Mouse (Mus musculus) testis, postnatal 14 days (tissue): ENCODE data around the gene Notum.

Source experiments
- DNase-seq: peaks from one replicate; pipeline ENCODE4 v3.0.0; 2021; ENCODE audit warnings: low spot score

Notum gene

DNA sequence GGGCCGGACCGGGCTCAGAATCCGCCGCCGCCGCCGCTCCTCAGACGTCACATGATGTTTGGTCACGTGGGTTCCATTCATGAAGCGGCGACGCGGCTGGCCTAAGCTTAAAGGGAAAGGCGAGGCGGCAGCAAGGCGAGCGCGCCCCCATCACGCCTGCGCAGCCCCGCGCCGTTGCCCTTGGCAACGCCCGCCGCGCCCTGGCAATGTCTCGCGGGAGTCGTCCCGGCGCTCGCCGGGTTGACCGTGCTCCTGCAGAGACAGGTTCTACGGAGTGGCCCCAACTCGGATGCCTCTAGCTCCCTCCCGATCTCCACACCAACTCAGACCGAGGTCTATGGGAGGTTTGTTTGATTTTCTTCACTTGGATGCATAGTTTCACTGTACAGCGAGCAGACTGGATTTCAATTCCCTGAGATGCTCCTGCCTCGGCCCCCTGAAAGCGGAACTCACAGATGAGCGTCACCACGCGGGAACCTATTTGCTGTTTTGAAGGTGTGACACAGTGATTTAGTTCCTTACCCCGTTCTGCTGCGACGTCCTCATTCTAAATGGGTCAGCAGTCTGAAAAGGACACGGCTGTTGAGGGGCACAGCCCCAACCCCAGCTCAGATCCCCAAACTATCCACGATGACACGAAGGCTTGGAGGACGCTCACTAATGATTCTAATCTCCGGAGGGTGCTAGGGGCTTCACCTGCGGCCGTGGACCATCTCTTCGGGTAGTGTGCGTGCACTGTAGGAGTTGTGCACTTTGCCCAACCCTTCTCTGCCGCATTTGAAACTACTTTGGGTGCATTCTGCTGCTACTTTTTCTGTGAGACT is 27.2 kb downstream of the Notum start, which contains the start of gene Mafg:
Gene Mafg, minus strand, starts transcription at position 81 of the 824 bp plus-strand sequence.
- peak; percentile 93 for DNase-seq

DNA sequence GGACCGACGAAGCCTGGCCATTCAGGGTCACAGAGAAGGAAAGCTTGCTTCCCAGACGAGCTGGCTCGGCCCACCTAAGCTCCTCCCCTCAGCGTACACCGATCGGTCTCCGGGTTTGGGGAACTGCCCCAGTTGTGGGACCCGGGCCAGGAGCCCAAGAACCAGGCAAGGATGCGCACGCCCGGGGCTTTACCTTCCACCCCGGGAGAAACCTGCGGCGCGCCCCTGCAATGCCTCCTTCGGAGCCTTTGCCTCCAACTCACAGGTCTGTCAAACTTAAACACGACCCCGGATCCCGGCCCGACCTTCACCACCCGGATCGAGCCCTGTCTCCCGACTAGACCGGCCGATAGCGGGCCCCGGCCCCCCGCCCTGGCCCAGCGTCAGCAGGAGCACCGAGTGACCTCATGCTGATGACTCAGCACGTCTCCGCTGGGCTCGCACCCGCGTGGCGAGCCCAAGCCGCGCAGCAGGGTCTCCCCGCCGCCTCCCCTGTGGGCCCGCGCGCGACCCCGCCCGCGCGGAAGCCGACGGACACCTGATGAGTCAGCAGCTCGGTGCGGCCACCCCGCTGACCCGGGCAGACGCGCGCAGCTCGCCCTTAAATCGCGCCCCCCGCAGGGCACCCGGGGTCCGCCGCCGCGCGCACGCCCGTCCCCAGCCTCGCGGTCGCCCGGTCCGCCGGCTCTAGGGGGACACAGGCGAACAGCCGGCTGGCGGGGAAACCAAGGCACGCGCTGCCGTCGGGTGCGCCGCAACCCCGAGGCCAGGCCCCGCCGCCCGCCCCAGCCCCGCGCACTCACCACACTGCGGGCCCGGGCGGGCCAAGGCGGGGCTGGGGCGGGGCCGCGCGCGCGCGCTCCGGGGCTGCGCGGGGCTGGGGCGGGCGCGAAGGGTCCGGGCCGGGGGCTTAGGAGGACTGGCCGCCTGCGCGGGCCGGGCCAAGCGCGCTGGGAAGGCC is 28.1 kb downstream of the Notum start:
- DNase-seq, result peak; percentile 75

DNA sequence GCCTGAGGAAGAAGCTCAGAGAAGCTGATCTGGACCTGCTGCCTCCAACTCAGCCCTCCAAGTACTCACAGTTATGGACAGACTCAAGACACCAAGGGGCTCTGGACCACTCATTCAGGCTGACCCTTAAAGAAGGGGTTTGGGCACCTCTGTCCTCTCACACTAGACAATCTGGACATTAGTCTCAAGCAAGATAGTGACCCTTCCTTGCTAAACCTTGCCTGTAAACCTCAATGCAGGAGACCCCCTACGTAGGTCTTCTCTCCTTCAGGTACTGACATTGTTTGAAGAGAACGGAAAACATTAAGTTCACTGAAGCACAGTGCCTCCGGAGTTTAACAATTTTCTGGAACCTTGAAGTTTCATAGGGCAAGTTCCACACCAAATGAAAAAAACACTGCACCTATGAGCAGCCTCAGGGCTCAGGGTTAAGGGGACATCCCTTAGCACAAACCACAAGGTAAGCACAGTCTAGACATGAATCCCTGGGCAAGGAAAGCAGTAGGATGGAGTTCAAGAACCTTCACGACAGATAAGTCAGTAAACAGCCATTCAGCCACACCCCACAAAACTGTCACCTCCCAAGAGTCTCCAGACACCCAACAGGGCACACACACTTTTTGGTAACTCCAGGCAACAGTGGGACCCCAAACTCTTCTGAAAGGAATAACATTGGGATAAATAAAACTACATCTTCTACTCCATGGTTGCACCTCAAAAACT is 29.1 kb downstream of the Notum start:
- DNase-seq, result no peak

DNA sequence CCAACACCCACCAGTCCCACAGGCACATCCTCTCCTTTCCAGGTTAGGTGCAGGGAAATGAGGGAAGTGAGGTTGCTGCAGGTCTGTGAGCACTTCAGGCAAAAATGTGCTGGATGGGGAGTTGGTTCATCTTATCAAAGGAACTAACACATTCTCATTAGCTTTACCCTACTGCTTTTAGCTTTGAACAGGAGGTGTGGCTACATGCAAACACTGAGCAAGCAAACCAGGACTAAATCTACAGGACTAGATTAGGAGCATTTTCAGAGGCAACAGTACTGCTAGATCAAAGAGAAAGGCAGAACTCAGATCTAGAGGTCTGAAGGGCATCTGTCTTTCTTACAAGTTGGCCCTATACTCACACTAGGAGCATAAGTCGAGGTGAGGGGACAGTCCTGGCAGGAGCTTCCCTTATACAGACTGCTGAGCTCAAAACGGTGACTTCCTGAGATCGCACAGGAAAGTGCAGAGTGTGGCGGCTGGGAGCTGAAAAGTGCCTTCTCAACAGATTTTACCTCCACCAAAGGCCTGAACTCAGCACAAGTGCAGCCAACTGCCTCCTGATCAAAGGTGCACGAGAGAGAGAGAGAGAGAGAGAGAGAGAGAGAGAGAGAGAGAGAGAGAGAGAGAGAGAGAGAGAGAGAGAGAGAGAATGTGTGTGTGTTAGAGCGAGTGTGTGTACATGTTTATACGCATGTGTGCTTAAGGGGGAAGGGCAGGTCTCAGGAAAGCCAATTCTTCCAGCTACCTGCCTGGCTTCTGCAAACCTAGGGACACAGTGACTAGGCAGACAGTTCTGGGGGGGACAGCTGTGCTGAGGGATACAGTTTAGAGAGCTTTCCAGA is 29.9 kb downstream of the Notum start:
- no peak for DNase-seq

DNA sequence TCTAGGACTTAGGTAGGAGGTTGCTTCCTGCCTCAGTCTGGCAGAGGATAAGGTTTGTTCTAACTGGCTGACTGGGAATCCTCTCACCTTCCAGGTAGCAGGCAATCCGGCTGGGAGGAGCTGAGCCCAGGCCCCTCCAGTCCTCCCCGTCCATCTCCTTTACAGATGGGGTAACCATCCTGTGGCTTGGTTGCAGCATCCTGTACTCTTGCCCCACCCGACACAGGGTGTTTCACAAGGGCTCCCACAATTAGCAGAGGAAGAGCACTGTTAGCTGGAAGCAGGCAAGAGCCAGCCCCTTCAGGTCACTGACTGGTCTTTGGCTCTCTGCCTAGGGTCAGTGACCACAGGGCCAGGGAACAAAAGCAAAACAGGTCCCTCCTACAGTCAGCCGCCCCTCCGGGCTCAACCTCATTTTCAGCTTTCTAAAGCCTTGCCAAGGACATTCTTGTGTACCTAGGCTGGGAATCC is 30.5 kb downstream of the Notum start:
- DNase-seq, result no peak

DNA sequence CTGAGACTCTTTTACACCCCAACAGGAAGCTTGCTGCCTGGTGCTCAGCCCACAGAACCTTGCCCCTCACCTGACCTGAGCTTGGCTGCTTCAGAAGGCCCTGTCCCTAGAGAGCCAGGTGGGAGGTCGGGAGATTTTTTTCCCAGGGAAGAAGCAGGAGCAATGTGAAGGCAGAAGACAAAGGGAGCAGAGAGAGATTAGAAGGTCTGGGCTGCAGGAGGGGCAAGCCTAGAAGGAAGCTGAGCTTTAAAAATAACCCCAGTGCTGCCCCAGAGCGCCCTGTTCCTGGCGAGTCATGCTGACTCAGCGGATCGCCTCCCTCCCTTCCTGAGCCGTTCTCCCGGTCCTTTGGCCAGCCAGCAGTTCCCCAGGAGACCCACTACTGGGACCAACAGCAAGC is 31.1 kb downstream of the Notum start:
- no peak for DNase-seq

DNA sequence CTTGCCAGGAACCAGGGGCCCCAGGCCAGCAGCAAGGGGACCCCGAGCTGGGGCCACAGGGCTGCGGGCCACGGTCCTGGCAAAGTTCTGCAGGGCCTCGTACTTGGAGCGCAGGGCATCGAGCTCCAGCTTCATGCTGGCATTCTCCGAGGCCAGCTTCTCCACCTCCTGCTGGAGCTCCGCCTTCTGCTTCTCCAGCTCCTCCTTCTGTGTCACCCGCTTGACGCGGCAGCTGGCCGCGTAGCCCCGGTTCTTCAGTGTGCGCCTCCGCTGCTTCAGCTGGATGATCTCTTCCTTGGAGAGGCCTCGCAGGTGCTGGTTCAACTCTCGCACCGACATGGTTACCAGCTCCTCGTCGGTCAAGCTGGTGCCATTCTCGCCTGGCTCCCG is 31.6 kb downstream of the Notum start:
- no peak for DNase-seq

DNA sequence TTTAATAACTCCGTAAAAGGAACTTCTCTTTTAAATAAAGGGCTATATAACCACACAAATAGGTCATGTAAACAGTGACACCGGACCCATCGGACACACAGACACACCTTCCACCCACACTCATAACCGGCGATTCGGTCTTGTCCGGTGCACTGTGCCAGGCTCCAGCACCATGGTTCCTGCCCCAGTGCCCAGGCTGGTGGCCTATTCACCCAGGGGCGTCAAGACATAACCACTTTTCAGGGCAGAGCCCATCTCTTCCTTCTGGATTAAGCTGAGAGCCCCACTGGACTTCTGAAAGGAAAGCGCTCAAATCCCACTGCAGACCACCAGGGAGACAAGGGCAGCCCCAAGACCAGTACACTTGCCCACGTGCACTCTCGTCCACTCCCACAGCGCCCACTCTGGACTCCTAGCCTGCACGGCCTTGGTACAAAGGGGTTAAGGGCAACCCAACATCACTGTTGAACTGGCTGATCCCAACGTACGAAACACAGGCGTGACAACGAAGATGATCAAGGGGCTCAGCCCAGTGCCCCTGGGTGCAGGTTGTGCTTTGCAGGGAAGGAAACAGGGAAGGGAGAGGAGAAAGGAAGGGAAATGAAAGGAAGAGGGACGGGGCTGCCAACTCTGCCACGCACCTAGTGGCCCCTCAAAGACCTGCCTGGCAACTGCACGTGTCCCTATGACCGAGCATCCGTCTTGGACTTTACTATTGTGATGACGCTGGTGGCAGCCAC is 32.2 kb downstream of the Notum start:
- no peak for DNase-seq

DNA sequence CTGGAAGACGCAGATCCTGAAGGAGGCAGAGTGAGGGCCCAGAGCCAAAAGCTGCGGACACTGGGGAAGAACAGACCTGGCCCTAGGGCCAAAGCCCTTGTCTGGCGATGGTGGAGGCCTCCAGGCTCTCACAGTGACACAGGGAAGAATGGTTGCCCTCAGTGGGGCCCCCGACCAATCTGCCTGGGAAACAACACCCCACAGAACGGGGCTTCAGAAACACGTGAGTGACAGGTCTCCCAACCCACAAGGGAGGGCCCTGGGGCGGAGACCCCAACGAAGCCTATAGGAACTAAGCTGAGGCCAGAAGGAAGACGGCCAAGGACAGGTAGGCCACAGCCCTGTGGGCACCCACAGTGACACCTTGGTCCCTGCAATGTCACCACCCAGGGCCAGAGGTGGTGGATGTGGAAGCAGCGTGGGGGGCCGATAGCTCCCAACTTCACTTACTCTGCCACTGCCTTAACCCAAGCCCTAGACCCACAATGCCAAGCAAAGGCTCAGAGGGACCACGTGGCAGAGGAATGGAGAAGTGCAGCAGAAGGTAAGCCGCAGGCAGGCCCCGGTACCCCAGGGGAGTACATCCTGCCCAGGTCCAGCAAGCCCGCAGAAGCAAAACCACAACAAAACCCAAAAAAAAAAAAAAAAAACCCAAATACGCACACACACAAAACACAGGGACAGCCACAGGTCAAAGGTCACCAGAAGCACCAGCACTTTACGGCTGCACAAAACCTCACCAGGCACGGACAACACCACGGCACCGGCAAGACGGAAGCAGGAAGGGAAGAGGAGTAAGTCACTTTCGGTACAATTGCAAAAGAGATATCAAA is 33.3 kb downstream of the Notum start:
- no peak for DNase-seq

DNA sequence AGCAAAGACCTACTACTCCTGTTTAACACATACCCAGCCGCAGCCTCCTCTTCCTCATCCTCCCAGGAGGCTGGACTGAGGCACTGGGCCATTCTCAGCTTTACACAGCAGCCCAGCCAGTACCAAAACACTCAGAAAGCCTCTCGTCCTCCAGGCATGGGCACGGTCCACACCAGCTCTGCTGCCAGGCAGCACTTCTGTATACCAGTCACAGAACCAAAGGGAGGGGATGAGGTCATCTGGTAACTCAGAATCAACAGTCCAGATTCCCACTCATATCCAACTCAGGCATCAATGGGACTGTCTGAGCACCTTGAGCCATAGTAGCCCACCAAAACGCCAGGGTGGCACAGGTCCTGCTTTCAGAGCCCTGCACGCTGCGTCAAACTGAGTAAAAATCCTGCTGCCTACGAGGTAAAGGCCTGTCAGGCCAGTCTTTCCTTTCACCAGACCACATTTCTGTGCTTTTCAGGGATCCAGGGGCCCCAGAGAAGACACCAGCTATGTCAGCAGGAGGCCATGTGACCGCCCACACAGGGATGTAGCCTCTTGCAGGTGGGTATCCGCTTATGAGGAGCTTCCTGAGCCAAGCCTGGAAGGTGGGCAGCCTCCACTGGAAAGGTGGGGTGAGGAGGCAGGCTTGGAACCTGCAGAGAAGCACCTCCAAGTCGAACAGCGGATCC is 34.0 kb downstream of the Notum start:
- DNase-seq, result no peak

DNA sequence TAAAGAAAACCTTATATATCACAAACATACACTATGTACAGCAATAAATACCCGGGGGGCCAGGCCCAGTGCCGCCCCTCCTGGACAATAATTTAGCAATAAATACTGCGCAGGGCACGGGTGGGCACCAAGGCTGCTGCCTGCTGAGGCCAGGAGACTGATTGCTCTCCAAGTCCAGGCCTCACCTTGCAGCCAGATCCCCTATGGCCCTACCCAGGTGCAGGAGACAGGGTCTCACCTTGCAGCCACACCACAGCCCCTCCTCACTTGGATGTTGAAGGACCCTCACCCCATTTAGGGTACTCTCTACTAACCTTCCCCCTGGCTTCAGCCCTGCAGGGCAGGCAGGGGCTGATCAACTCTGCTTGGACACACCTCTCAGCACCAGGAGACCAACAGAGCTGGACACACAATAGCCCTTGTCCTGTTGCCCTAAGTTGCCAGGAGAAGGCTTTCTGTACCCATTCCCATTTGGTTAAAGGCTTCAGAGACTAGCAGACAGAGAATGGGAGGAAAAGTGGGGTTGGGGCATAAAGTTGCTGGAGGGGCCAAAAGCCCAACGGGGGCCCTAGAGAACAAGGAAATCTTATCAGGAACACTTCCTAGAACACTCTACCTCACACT is 35.7 kb downstream of the Notum start, which contains the start of gene Sirt7:
Gene Sirt7, minus strand, starts transcription at position 89 of the 624 bp plus-strand sequence.
- no peak for DNase-seq

DNA sequence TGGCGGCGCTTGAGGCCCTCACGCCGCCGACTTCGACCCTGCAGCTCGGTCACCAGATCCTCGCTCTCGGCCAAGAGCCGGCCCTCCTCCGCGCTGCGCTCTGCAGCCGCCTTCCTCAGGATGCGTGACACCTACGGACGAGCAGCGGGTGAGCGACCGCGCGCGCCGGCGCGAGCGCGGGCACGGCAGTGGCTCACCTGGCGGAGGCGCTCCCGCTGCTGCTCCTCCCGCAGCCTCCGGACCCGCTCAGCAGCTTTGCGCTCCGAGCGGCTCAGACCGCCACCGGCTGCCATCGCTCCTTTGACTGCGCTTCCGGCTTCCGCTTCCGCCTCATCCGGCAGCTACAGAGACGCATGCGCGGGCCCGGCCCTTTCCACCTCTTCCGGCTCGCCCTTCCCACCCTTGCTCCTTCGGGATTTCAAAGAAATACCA is 36.3 kb downstream of the Notum start:
- peak; percentile 84 for DNase-seq

DNA sequence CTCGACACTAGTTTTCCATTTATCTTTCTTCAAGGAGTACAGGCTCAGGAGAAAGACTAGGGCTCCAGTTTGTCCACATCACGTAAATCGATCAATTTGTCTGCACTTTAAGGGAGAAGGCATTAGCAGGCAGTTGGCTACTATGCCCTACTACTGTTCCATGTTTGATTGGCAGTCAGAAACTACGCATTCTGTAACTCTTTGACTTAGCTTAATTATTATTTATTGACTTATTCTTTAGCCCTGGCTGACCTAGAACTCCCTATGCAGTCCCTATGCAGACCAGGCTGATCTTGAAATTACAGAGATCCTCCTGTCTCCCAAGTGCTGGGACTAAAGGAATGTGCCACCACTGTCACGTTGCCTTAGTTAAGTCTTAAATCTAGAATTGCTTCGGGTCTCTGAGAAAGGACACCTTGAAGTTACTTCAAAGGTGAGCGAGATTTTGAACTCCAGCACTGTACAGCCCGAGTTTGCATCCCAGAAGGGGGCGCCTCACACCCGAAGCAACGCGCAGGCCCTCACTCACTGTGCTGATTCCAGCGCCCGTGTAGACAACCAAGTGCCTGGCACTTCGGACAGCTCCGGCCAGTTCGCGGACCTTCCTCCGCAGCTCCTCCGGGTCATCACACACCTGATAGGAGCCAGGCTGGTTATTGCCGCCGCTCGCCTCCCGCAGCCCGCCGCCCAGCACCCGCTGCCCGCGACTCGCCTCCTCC is 36.9 kb downstream of the Notum start:
- DNase-seq, result peak; percentile 70

DNA sequence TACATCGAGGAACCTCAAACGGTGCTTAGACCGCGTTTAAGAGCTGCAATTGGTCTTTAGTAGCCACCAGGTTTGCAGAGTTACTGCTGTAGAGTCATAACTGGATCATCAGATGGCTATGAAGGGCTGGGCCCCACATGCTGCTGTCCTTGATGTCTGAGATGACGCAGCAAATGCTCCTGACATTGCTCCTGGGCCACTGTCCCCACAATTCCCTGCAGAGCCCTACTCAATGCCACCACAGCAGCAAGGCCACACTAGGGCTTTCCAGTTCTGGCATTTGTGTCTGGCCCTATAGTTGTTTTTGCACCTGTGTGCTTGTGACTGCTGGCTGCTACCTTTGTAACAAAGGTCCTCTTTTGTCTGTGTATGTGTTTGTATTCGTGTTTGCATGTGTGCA is 38.2 kb downstream of the Notum start:
- no peak for DNase-seq

DNA sequence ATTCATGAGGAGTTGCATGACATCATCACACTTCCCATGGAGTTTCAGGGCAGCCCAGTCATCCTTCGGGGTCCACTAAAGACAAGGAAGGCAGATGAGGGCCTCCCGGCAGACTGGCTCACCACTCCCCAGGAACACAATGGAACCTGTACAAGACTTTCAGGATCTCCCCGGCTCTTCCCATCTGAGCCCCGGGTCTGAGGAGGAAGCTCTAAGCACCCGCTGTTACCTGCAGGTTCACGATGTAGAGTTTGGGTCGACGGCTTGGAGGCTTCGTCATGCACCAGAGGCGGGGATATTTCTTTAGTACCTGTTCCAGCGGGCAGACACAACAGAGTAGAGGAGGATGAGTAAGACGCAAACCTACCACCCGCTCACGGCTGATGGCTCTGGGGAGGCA is 40.8 kb downstream of the Notum start:
- no peak for DNase-seq

DNA sequence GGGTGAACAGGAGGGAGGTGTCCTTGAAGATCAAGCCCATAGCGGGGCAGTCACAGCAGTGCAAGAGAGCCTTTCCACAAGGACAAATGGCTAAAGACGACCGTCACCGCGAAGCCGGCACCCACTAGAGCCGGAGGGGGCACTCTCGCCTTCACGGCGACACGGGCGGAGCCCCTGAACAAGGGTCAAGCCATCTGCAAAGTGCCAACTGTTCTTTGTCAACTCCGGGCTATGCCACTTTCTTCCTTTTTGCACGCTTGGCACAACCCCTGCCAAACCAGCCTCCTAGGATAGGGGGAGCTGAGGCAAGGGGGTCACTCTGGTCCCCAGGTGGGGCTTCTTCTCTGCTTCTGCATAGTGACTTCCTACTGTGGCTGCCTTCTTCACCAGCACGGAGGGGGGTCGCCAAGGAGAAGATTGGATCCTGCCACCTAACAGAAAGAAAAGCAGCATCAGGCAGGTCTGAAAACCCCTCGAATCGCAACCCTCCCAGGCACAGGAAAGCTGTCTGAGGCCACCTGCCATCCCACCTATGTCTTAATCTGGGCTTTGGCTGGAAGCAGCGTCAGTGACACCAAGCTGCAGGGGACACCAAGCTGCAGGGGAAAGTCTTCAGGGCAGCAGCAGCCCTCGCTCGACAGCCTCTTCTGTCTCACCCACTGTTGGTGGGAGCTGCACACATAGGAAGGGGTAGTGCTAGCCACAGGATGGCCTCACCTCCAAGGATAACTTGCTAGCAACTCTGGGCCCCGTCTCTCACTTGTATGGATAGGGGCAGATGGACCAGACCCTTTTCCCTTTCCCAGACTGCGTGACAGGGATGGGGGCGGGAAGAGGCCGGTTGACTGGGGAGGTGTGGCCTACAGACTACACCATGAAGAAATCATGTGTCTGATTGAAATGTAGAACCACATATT is 42.1 kb downstream of the Notum start:
- DNase-seq, result no peak
